Mouse (Mus musculus) right cerebral cortex, postnatal 10 days (tissue): Measurements from ENCODE around the gene Vmn1r95.
"Not testable (repeated sequence)": the region's sequence is repeated elsewhere in the genome, so short reads cannot be mapped to it uniquely, and the experiment has no call there.

Experiments
- DNase-seq, 2 experiments: peaks; one replicate each; pipeline ENCODE4 v3.0.0; 2021; ENCODE audit warnings: low spot score in 2 of 2

Vmn1r95 gene

GRCm38 (mm10) chr7:20193410-20193809, at the start of gene Vmn1r95:
TSS of gene Vmn1r95 (plus strand) at chr7:20193710.
- not testable (repeated sequence) for DNase-seq

- not testable (repeated sequence) for DNase-seq
Measured at GRCm38 (mm10) chr7:20168277-20168676, 25.2 kb upstream of the Vmn1r95 start, which contains the start of gene Vmn1r94. TSS of gene Vmn1r94 (minus strand) at chr7:20168377.

- DNase-seq: not testable (repeated sequence)
Measured at GRCm38 (mm10) chr7:20205507-20205906, 12.0 kb downstream of the Vmn1r95 start, which contains the start of gene Gm6164. TSS of gene Gm6164 (minus strand) at chr7:20205607.

- DNase-seq: not testable (repeated sequence)
Measured at GRCm38 (mm10) chr7:20233728-20234127, 40.2 kb downstream of the Vmn1r95 start, which contains the start of gene Gm4498. TSS of gene Gm4498 (minus strand) at chr7:20233828.
